Mouse (Mus musculus): ENCODE results near the gene Fmnl3.

Gene Fmnl3

GRCm38 (mm10) chr15:99317267-99317651 lies 53.0 kb downstream of the Fmnl3 start:
- no peak for DNase-seq (ENCODE audit: low spot score)

GRCm38 (mm10) chr15:99316314-99317266 lies 53.7 kb downstream of the Fmnl3 start:
- DNase-seq (ENCODE audit: low spot score) = peak; percentile 30

GRCm38 (mm10) chr15:99314891-99315290 lies 55.4 kb downstream of the Fmnl3 start:
- DNase-seq (ENCODE audit: low spot score) = no peak

- DNase-seq (ENCODE audit: low spot score) = no peak
These were observed 59.7 kb downstream of the Fmnl3 start for GRCm38 (mm10) chr15:99310617-99311016.

- no peak for DNase-seq (ENCODE audit: low spot score)
These were observed 60.7 kb downstream of the Fmnl3 start for GRCm38 (mm10) chr15:99309549-99309948.

GRCm38 (mm10) chr15:99307476-99307875 lies 62.8 kb downstream of the Fmnl3 start:
- DNase-seq (ENCODE audit: low spot score) = no peak

- no peak for DNase-seq (ENCODE audit: low spot score)
These were observed 74.1 kb downstream of the Fmnl3 start for GRCm38 (mm10) chr15:99296213-99296612.

- DNase-seq (ENCODE audit: low spot score) = no peak
These were observed 74.7 kb downstream of the Fmnl3 start, which contains the start of gene Fam186b for GRCm38 (mm10) chr15:99295484-99295981. Fam186b (minus strand) TSS chr15:99295888.

- DNase-seq (ENCODE audit: low spot score) = peak; percentile 68
These were observed 75.4 kb downstream of the Fmnl3 start, which contains the start of gene Prpf40b for GRCm38 (mm10) chr15:99294813-99295374. Prpf40b (plus strand) TSS chr15:99295087.

GRCm38 (mm10) chr15:99294287-99294686 lies 76.0 kb downstream of the Fmnl3 start:
- DNase-seq (ENCODE audit: low spot score) = no peak

GRCm38 (mm10) chr15:99290586-99290985 lies 79.7 kb downstream of the Fmnl3 start:
- DNase-seq (ENCODE audit: low spot score) = no peak

- no peak for DNase-seq (ENCODE audit: low spot score)
These were observed 85.1 kb downstream of the Fmnl3 start for GRCm38 (mm10) chr15:99285189-99285535.

GRCm38 (mm10) chr15:99284527-99285188 lies 85.6 kb downstream of the Fmnl3 start:
- no peak for DNase-seq (ENCODE audit: low spot score)

GRCm38 (mm10) chr15:99283456-99283855 lies 86.8 kb downstream of the Fmnl3 start:
- DNase-seq (ENCODE audit: low spot score) = no peak

GRCm38 (mm10) chr15:99278271-99278670 lies 92.0 kb downstream of the Fmnl3 start:
- DNase-seq (ENCODE audit: low spot score) = no peak

- no peak for DNase-seq (ENCODE audit: low spot score)
These were observed 94.2 kb downstream of the Fmnl3 start for GRCm38 (mm10) chr15:99276095-99276494.
